1 mouse cellular context compared by ENCODE assay signal in the genomic region with DNA sequence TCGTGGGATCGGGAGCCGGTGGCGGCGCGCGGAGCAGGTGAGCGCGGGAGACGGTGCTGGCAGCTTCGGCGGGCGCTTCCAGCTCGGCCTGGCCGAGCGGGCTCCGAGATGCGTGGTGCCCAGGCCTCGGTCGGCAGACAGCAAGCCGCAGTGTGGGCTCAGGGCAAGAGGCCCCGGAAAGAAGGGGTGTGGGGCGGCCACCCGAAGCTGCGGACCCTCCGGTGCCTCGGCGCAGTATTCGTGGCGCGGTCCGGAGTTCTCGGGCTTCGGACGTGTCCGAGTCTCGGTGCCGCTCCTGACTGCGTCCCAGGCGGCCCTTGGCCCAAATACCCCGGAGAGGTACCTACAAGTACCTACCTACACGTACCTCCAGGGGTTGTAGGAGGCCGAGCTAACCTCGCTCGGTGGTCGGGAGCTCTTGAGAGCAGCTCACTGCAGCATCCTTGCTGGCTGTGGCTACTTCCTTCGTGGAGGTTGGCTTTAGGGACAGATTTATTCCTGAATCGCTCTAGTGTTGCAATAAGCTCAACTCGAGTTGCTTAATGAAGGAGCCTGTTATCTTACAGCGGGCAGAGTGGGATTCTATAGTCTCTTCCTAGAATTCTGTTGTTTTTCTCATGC.
TF ChIP-seq lines count a peak whose summit lies in the region.

No protein-coding gene starts in this region.

TF ChIP-seq in CH12.LX, 34 proteins besides CTCF, POLR2A, EP300 and RAD21 (continued from another document):
- TF ChIP-seq TBP (conservative IDR thresholded peaks at IDR 0.05; ENCODE audit: low read depth, low read length) (no peak), RCOR1 (conservative IDR thresholded peaks at IDR 0.05; ENCODE audit: low read depth, low read length) (no peak), JUN (IDR thresholded peaks at IDR 0.05; ENCODE audit: insufficient read depth, low read depth, low read length) (no peak), E2F4 (IDR thresholded peaks at IDR 0.05; ENCODE audit: insufficient replicate concordance, low read depth, low read length) (no peak), KAT2A (IDR thresholded peaks at IDR 0.05; ENCODE audit: insufficient replicate concordance, low read length) (no peak), ZNF384 (IDR thresholded peaks at IDR 0.05; ENCODE audit: low read depth, low read length) (no peak), CHD2 (IDR thresholded peaks at IDR 0.05; ENCODE audit: low read length) (no peak), PAX5 (IDR thresholded peaks at IDR 0.05; ENCODE audit: low read length) (no peak), JUND (conservative IDR thresholded peaks at IDR 0.05; ENCODE audit: low read depth, low read length) (no peak), IRF4 (IDR thresholded peaks at IDR 0.05; ENCODE audit: low read depth, low read length) (no peak), SMC3 (IDR thresholded peaks at IDR 0.05; ENCODE audit: low read depth, low read length) (no peak), BHLHE40 (IDR thresholded peaks at IDR 0.05; ENCODE audit: low read depth, low read length) (no peak), USF1 (IDR thresholded peaks at IDR 0.05; ENCODE audit: low read depth, low read length) (no peak)
